Mouse (Mus musculus): Measurements from ENCODE around the gene Unc119b. TPM values are rescaled to one million over a fixed set of nuclear protein-coding genes. Genes with fewer than 3 reads are reported as not detected.
"Not testable (repeated sequence)": the region's sequence is repeated elsewhere in the genome, so short reads cannot be mapped to it uniquely, and the experiment has no call there.

Gene Unc119b
- polyA plus RNA-seq, 1 experiment, result 1.3 TPM

- peaks cover 34% of the 10 kb centered on the region for H3K36me3 ChIP-seq (ENCODE audit: control insufficient read depth)
- TF ChIP-seq TAL1 (IDR thresholded peaks at IDR 0.05; ENCODE audit: low read length) (no peak), GATA1 (IDR thresholded peaks at IDR 0.05; ENCODE audit: low read length) (no peak)
Measured at GRCm38 (mm10) chr5:115114501-115114900, 20.3 kb downstream of the Unc119b start.

GRCm38 (mm10) chr5:115113244-115113643, 21.5 kb downstream of the Unc119b start:
- TF ChIP-seq GATA1 (IDR thresholded peaks at IDR 0.05; ENCODE audit: low read length) (no peak), TAL1 (IDR thresholded peaks at IDR 0.05; ENCODE audit: low read length) (no peak)
- H3K36me3 ChIP-seq (ENCODE audit: control insufficient read depth), result peaks cover 34% of the 10 kb centered on the region

More at GRCm38 (mm10) chr5:115114501-115114900, 20.3 kb downstream of the Unc119b start:
- Histone ChIP-seq H3K4me3 (replicated peaks) (no peak overlapping the region), H3K27me3 (ENCODE audit: control insufficient read depth) (no peaks in the 10 kb centered on the region), H3K4me1 (ENCODE audit: control insufficient read depth) (peaks cover 19% of the 10 kb centered on the region), H3K9me3 (ENCODE audit: control insufficient read depth, low read length) (peaks cover 8% of the 10 kb centered on the region)

GRCm38 (mm10) chr5:115111156-115111555, 23.6 kb downstream of the Unc119b start:
- Histone ChIP-seq H3K4me3 (replicated peaks) (no peak overlapping the region), H3K27me3 (ENCODE audit: control insufficient read depth) (no peaks in the 10 kb centered on the region), H3K4me1 (ENCODE audit: control insufficient read depth) (peaks cover 5% of the 10 kb centered on the region), H3K9me3 (ENCODE audit: control insufficient read depth, low read length) (no peaks in the 10 kb centered on the region), H3K36me3 (ENCODE audit: control insufficient read depth) (peaks cover 25% of the 10 kb centered on the region)
- TF ChIP-seq GATA1 (IDR thresholded peaks at IDR 0.05; ENCODE audit: low read length), result no peak
- TF ChIP-seq TAL1 (IDR thresholded peaks at IDR 0.05; ENCODE audit: low read length), result no peak

More at GRCm38 (mm10) chr5:115113244-115113643, 21.5 kb downstream of the Unc119b start:
- Histone ChIP-seq H3K4me1 (ENCODE audit: control insufficient read depth) (peaks cover 7% of the 10 kb centered on the region), H3K9me3 (ENCODE audit: control insufficient read depth, low read length) (peaks cover 8% of the 10 kb centered on the region), H3K27me3 (ENCODE audit: control insufficient read depth) (no peaks in the 10 kb centered on the region), H3K4me3 (replicated peaks) (no peak overlapping the region)

- H3K4me3 ChIP-seq (replicated peaks); H3K9me3 ChIP-seq (ENCODE audit: control insufficient read depth, low read length); H3K27me3 ChIP-seq (ENCODE audit: control insufficient read depth); H3K4me1 ChIP-seq (ENCODE audit: control insufficient read depth): not testable (repeated sequence)
- H3K36me3 ChIP-seq (ENCODE audit: control insufficient read depth), result peaks cover 54% of the 10 kb centered on the region
Measured at GRCm38 (mm10) chr5:115103253-115103652, 31.5 kb downstream of the Unc119b start.

GRCm38 (mm10) chr5:115102231-115102630, 32.5 kb downstream of the Unc119b start:
- no peak for TF ChIP-seq GATA1 (IDR thresholded peaks at IDR 0.05; ENCODE audit: low read length)
- no peak for TF ChIP-seq TAL1 (IDR thresholded peaks at IDR 0.05; ENCODE audit: low read length)
- no peak overlapping the region for H3K4me3 ChIP-seq (replicated peaks)
- no peaks in the 10 kb centered on the region for H3K4me1 ChIP-seq (ENCODE audit: control insufficient read depth)
- H3K9me3 ChIP-seq (ENCODE audit: control insufficient read depth, low read length), result no peaks in the 10 kb centered on the region
- no peaks in the 10 kb centered on the region for H3K27me3 ChIP-seq (ENCODE audit: control insufficient read depth)
- peaks cover 64% of the 10 kb centered on the region for H3K36me3 ChIP-seq (ENCODE audit: control insufficient read depth)

GRCm38 (mm10) chr5:115100473-115100872, 34.3 kb downstream of the Unc119b start:
- Histone ChIP-seq H3K36me3 (ENCODE audit: control insufficient read depth) (peaks cover 80% of the 10 kb centered on the region), H3K27me3 (ENCODE audit: control insufficient read depth) (no peaks in the 10 kb centered on the region), H3K4me1 (ENCODE audit: control insufficient read depth) (no peaks in the 10 kb centered on the region), H3K9me3 (ENCODE audit: control insufficient read depth, low read length) (no peaks in the 10 kb centered on the region), H3K4me3 (replicated peaks) (no peak overlapping the region)
- no peak for TF ChIP-seq GATA1 (IDR thresholded peaks at IDR 0.05; ENCODE audit: low read length)
- TF ChIP-seq TAL1 (IDR thresholded peaks at IDR 0.05; ENCODE audit: low read length), result no peak

GRCm38 (mm10) chr5:115099991-115100390, 34.8 kb downstream of the Unc119b start:
- TF ChIP-seq GATA1 (IDR thresholded peaks at IDR 0.05; ENCODE audit: low read length) (no peak), TAL1 (IDR thresholded peaks at IDR 0.05; ENCODE audit: low read length) (no peak)
- Histone ChIP-seq H3K36me3 (ENCODE audit: control insufficient read depth) (peaks cover 84% of the 10 kb centered on the region), H3K27me3 (ENCODE audit: control insufficient read depth) (no peaks in the 10 kb centered on the region)

GRCm38 (mm10) chr5:115099530-115099929, 35.2 kb downstream of the Unc119b start:
- TF ChIP-seq TAL1 (IDR thresholded peaks at IDR 0.05; ENCODE audit: low read length) (no peak), GATA1 (IDR thresholded peaks at IDR 0.05; ENCODE audit: low read length) (no peak)
- Histone ChIP-seq H3K36me3 (ENCODE audit: control insufficient read depth) (peaks cover 89% of the 10 kb centered on the region), H3K9me3 (ENCODE audit: control insufficient read depth, low read length) (no peaks in the 10 kb centered on the region), H3K4me1 (ENCODE audit: control insufficient read depth) (no peaks in the 10 kb centered on the region), H3K27me3 (ENCODE audit: control insufficient read depth) (no peaks in the 10 kb centered on the region), H3K4me3 (replicated peaks) (no peak overlapping the region)

More at GRCm38 (mm10) chr5:115099991-115100390, 34.8 kb downstream of the Unc119b start:
- H3K4me3 ChIP-seq (replicated peaks), result no peak overlapping the region
- no peaks in the 10 kb centered on the region for H3K4me1 ChIP-seq (ENCODE audit: control insufficient read depth)
- no peaks in the 10 kb centered on the region for H3K9me3 ChIP-seq (ENCODE audit: control insufficient read depth, low read length)

GRCm38 (mm10) chr5:115098195-115098594, 36.6 kb downstream of the Unc119b start, which contains the start of gene Gm10401:
Gene Gm10401 (minus strand): TSS chr5:115098295.
- no peaks in the 10 kb centered on the region for H3K27me3 ChIP-seq (ENCODE audit: control insufficient read depth)
- peaks cover 94% of the 10 kb centered on the region for H3K36me3 ChIP-seq (ENCODE audit: control insufficient read depth)
- no peaks in the 10 kb centered on the region for H3K9me3 ChIP-seq (ENCODE audit: control insufficient read depth, low read length)
- no peak for TF ChIP-seq GATA1 (IDR thresholded peaks at IDR 0.05; ENCODE audit: low read length)
- no peak for TF ChIP-seq TAL1 (IDR thresholded peaks at IDR 0.05; ENCODE audit: low read length)
- H3K4me1 ChIP-seq (ENCODE audit: control insufficient read depth), result no peaks in the 10 kb centered on the region
- H3K4me3 ChIP-seq (replicated peaks), result no peak within 1 kb of the TSS

- no peaks in the 10 kb centered on the region for H3K9me3 ChIP-seq (ENCODE audit: control insufficient read depth, low read length)
- no peaks in the 10 kb centered on the region for H3K27me3 ChIP-seq (ENCODE audit: control insufficient read depth)
- no peak overlapping the region for H3K4me3 ChIP-seq (replicated peaks)
- H3K36me3 ChIP-seq (ENCODE audit: control insufficient read depth), result peaks cover 98% of the 10 kb centered on the region
- TF ChIP-seq GATA1 (IDR thresholded peaks at IDR 0.05; ENCODE audit: low read length), result no peak
- no peak for TF ChIP-seq TAL1 (IDR thresholded peaks at IDR 0.05; ENCODE audit: low read length)
- peaks cover 8% of the 10 kb centered on the region for H3K4me1 ChIP-seq (ENCODE audit: control insufficient read depth)
Measured at GRCm38 (mm10) chr5:115091776-115092175, 43.0 kb downstream of the Unc119b start.

Measured in erythroblast, embryonic 14.5 days (primary cell).